Mouse (Mus musculus) cerebellum, postnatal 36 days (tissue): ENCODE results near the gene Tmem108.

ENCODE experiments used
- DNase-seq, 2 experiments: peaks; one replicate each; pipeline ENCODE4 v3.0.0; 2021 to 2022; ENCODE audit warnings: mixed read lengths in 2 of 2

The Tmem108 gene

GRCm38 (mm10) chr9:103720021-103720420 lies 41.6 kb downstream of the Tmem108 start:
- peak; percentile 42 to 46 for DNase-seq

DNA sequence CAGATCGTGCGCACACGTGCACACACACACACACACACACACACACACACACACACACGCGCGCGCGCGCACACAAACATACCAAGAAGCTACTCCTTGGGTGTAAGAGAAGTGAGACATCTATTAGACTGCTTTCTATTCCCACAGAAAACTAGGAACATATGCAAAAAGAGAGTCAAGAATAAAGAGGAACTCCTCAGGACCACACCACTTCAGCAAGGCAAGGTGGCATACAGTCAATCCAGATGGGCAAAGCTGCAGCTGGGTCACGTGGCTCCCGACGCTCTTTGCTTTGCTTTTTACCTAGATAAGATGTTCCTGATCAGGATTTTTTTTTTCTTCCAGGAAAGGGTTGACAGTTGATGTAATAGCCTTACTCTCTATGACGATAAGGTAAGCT lies 45.6 kb downstream of the Tmem108 start:
- no peak for DNase-seq

DNA sequence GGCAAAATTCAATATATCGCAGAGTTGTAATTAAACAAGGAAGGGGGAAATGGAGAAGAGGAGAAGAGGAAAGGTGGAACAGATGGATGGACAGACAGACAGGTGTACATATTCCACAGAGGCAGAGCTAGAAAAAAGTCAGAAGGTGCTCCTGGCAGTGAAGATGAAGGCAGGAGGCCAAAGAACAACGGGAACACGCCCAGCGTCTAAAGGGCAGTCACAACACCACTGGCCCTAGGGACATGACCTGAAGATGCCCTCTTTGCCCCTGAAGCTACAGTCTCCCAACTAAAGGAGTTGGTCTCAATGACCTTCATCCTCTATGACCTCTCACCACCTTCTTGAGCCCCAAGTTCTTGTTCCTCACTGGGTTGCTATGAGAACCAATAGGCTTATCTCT lies 46.3 kb downstream of the Tmem108 start:
- DNase-seq: no peak

- DNase-seq: no peak
Measured at GRCm38 (mm10) chr9:103713230-103713629, 48.4 kb downstream of the Tmem108 start.

GRCm38 (mm10) chr9:103712711-103713110 lies 48.9 kb downstream of the Tmem108 start:
- no peak for DNase-seq

GRCm38 (mm10) chr9:103709694-103710093 lies 51.9 kb downstream of the Tmem108 start:
- no peak for DNase-seq

DNA sequence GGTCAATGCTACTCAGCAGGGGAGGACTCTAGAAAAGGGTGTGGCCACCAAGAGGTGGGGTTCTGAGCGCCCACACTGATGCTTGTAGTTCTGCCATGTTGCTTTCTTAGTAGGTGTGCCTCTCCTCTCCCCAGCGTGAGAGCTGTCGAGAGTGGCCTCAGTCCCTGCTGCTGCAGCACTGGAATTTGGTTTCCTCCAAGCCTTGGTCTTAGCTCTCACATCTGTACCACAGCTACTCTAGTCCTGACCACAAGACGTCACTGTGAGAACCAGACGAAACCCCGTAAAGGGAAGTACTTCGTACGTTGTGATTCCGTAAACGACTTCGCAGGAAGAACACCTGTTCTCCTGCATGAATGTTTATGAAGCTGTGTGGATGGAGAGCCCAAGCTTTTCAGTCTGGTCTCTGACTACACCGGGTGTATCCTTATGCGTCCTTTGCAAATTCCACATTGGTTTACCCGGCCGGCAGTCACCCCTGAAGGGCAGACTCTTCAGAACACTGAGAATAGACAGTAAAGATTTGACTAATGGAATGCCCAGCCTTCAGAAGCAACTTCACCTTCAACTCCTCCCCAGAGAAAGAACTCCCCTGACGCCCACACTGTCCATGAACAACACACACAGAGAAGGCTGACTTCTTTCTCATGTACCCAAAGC lies 53.0 kb downstream of the Tmem108 start:
- no peak for DNase-seq

DNA sequence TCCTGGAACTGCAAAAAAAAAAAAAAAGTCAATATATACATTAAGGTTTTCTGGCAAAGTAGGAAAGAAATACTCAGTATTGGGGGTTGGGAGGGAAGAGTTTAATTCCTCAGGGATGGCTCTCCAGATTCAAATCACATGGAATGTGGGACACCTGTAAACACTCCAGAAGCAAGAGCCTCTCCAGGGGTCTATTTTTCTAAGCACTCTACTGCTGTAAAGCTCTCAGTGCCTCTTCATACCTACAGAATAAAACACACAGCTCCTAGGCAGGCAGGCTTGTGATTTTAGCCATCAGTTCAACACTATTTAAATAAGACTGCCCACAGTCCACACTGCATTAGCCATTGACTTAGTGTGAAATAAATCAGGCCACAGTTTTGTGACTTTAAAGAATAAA lies 53.8 kb downstream of the Tmem108 start:
- DNase-seq: no peak

DNA sequence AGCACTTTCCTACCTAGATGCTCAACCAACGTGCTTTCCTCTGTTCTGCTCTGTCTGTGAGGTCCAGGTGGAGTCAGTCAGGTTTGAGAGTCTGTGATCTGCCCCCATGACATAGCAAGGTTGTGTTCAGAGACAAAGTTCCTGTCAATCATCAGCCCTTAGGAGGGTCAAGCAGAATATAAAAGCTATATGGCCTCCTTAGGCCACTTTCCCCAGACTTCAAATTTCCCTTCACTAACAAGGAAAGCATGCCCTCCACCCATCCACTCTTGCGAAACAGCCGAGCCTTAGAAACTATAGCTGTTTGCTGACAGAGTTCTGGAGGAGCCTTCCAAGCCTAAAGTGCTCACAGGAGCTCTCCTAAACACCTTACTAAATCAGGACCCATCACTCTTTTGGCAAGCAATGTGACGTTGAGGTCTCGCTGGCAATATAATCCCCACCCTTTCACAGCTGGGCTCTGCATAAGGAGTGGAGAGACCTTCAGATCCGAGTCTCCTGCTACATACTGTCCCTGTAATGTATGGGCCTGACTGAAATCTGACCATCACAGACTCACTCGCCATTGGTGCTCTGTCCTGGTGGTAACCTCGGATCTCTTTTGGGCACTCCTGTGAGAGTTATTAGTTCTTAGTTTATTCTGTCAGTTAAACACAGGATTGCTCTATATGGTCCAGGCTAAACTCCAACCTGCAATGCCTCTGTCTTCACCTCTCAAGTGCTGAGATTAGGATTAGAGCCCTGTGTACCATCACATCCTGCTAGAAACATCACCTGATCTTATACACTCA lies 54.4 kb downstream of the Tmem108 start:
- no peak for DNase-seq

- no peak for DNase-seq
Measured at GRCm38 (mm10) chr9:103705717-103706116, 55.9 kb downstream of the Tmem108 start.

DNA sequence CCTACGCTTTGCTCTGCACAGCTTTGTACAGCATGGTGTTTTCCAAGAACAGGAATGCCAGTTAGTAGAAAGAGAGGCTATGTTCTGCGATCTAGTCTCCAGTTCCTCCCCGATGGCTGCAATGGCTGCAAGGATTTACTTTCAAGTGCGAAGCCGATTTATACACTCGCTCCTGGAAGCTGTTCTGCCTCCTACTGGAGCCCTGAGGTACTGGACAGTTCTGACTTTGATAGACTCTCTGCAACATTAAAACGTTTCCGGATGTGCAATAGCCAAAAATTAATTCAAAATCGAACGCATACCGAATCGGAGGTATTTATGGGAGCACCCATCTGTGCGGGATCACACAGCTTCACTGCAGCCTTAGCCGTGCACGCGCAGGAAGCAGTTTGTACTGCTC lies 58.6 kb downstream of the Tmem108 start:
- no peak for DNase-seq

GRCm38 (mm10) chr9:103702452-103702851 lies 59.2 kb downstream of the Tmem108 start:
- DNase-seq: no peak

DNA sequence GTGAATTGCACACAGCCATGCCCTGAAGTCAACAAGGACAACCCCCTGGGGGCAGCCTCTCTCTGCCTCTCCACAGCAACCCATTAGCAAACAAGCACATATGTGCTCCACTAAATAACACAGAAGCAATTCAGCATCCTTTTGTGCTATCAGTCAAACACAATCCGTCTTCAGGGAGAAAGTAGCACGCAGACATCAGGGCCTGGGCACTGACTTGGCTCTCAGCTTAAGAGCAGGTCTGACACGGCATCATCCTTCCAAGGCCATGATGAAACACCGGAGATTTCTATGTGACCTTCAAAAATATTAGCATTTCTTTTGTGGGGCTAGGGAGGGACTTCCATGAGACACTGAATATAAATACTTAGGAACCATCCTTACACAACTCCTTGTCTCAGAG lies 60.2 kb downstream of the Tmem108 start:
- no peak for DNase-seq

DNA sequence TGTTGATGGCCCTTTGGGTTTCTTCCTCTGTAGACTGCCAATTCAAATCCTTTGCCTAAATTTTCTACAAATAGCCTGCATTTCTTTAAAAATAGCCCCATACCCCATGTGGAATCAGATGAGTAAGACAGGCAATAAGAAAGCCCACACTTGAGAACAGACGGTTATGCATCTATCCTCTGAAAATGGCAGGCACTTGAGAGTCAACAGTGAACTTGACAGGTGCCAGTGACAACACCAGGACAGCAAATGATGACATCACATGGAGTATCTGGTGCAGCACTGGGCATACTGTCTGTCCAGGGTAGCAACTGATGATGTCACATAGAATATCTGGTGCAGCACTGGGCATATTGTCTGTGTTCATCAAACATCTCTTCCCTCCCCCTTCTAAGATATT lies 61.4 kb downstream of the Tmem108 start:
- no peak for DNase-seq

DNA sequence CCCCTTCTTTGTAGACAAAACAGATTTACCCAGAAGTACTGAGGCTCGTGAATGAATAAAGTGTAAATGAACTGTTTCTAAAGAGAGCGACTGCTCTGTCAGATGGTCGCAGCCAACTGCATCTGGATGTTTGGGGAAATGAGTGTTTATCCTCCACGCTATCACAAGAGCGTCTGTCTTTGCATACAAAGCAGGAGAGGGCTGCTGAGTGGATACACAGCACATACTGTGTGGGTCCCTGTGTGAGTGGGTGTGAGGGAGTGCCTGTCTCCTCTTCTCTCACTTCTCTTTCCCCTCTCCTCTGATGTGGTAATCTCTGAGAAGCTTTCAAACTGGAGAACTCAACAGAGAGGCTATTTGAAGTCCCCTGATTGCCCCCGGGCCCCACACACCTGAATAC lies 64.7 kb downstream of the Tmem108 start:
- DNase-seq: no peak

- DNase-seq: peak in 1 of 2 experiments; percentile 39
Measured at GRCm38 (mm10) chr9:103693826-103694225, 67.8 kb downstream of the Tmem108 start.

DNA sequence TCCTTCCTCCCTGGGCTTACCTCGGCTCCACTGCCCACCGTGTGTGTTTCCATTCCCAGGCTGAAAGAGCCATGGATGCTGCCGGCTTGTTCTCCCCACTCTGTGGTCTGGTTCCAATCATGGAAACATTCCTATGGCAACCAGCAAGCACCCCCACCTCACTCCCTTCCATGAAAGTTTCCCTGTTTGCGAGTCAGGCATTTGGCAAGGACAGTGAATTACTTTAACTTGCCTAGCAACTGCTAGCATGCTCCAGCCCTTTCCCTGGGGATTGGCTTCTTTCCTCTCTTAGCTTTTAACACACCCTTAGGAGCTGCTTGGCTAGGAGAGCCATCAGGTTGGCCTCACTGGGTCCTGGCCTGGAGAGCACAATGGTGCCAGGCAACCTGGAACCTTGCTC lies 68.9 kb downstream of the Tmem108 start:
- DNase-seq: no peak

DNA sequence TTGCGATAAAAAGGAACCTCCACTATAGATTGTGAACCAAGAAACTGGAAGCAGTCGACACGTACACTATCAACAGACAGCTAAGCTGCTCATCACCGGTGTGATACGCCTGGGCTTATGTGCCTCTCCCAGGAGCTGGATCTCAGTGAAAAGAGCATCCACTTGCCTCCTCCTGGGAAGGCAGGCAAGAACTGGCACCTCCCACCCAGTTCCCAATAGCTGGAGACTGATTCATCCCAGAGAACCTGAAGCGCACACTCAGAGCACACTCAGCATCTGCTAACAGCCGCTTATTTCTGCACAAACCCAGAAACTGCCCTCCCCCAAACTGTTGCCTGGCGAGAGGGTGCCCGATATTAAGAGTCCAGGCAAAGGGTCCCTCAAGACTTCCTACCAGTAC lies 69.8 kb downstream of the Tmem108 start:
- no peak for DNase-seq

DNA sequence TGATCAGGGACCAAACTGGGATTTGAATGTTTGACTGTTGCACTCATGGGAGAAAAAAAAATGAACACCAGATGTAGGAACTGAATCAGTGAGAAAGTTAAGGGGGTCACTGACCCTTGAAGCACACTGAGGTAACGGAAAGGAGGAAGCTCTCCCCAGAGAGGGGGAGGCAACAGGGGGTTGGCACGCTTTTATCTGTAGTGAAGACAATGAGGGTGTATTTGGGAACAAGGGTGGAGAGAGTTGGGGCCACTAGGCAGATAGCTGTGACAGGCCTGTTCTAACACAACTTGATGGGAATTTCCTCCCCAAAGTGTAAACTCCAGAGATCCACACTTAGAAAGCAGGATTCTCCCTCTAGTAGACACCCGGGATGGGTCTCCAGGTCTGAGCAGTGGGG lies 71.2 kb downstream of the Tmem108 start:
- no peak for DNase-seq

DNA sequence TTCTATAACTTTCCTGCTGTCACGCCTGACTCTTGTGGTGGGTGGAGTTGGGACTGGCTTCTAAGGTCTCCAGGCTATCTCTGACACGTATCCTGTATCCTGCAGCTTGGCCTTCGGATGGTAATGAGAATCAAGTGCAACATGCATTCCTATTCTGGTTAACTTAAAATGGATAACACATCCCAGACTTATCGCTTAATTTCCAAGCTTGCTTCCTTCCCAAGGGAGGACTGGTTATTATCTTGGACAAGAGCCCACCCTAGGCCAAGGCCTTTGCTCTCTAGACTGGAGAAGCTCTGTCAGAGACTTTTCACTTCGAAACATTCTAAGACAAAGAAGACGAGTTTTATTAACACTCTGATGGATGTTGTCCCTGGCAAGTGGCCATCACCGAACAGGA lies 71.9 kb downstream of the Tmem108 start:
- no peak for DNase-seq

DNA sequence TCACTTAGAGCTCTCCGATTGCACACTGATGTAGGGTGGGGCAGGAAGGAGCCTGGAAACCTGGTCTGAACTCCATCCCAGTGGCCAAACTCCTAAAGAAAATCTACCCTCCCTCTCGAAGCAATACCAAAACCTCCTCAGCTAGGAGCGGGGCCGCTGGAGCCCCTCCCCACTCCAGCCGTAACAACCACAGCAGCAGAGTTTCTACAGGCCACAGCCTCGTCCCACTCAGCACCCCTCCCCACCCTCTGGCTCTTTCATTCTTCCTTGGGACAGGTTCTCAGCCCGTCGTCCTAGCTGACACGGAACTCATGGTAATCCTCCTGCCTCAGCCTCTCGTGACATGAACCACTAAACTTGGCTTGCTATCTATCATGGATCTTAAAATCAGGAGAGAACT lies 72.6 kb downstream of the Tmem108 start:
- no peak for DNase-seq

DNA sequence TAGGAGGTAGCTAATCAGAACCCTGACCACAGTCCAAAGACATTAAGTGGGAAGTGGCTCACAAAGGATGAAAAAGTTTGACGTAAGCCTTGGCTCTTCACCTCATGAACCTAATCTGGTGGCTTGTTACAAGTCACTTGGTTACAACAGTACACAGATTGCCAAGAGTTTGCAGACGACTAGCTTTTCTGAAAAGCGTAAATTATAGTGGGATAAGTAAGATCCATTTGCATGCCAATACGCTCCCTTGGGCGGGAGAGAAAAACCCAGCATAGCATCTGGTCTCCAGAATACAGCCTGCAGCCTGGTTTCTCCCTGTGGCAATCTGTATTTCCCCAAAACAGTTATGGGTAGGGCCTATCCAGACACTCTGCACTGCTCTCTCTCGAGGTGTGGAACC lies 74.5 kb downstream of the Tmem108 start:
- DNase-seq: no peak

DNA sequence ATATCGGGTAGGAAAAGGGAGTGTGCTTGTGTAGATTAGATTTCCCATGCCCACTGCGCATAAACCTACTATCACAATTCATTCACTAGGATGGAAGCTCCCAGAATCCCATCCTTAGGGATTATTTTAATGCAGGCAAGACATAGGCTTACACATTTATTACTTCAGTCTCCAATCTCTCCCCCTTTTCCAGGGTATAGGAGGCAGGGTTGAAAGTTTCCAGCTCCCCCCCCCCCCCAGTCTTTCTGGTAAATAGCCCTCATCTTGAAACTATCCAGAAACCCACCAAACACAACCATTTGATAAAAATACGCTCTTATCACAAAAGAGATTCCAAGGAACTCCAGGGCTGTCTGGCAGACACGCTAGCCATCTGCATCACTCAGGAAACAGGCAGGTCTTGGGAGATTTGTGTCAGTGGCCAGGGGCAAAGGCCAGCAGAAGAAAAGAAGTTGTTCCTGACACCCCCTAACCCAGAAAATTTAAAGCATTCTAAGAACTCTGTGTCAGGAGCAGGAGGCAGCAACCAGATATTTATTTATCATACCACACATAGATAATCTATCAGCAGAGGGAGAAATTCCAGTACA lies 79.8 kb downstream of the Tmem108 start:
- no peak for DNase-seq

DNA sequence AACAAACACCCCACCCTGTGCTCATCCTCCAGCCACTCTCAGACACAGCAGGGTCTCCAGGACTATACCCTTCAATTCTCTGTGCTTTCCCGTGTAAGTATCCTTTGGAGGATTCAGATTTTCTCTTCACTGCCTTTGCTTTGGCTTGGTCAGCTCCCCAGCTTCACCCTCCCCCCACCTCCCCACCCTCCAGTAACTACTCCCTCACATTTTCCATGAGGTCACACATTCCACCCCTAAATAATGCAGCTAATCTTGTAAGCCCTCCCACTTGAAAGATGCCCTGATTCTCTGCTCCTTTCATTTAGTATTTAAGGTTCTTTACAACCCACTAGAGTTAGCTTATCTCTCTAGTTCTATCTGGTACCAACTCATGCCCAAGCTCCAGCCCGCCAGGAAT lies 82.4 kb downstream of the Tmem108 start:
- DNase-seq: no peak
